Mouse (Mus musculus) kidney, postnatal 0 days (tissue): ENCODE data around the gene Mrfap1. TPM values are rescaled to one million over a fixed set of nuclear protein-coding genes. Genes with fewer than 3 reads are reported as not detected.
"Not testable (repeated sequence)": the region's sequence is repeated elsewhere in the genome, so short reads cannot be mapped to it uniquely, and the experiment has no call there.

Source experiments
- ATAC-seq: fragments of 200-750 bp; cut with Nextera tagmentation; replicated peaks from 2 replicates; pipeline ENCODE4 v1.8.0; 2017; ENCODE audit warnings: low read depth, moderate number of reproducible peaks, moderate TSS enrichment, moderate library complexity; ENCODE audit not compliant: low FRiP score
- DNase-seq: peaks from one replicate; pipeline ENCODE4 v3.0.0-alpha.2; 2016; ENCODE audit warnings: low spot score
- H3K27ac ChIP-seq: fragments of 300-500 bp; sonication (generic); 2 replicates; pipeline ENCODE4 v1.5.1; 2014; ENCODE audit warnings: mild to moderate bottlenecking
- H3K27me3 ChIP-seq: fragments of 300-500 bp; sonication (generic); 2 replicates; pipeline ENCODE4 v1.6.1; 2014; ENCODE audit warnings: low read length, mixed read lengths; ENCODE audit not compliant: insufficient read depth
- H3K36me3 ChIP-seq: fragments of 300-500 bp; sonication (generic); 2 replicates; pipeline ENCODE4 v1.6.1; 2014; ENCODE audit warnings: low read length, mixed read lengths; ENCODE audit not compliant: insufficient read depth
- H3K4me1 ChIP-seq: fragments of 300-500 bp; sonication (generic); replicated peaks from 2 replicates; pipeline ENCODE4 v1.6.1; 2014; ENCODE audit warnings: antibody characterized with exemption, low read length, mixed read lengths; ENCODE audit not compliant: insufficient read depth
- H3K4me2 ChIP-seq: fragments of 300-500 bp; sonication (generic); 2 replicates; pipeline ENCODE4 v1.6.1; 2014; ENCODE audit warnings: mild to moderate bottlenecking, low read length, moderate library complexity, mixed read lengths
- H3K4me3 ChIP-seq: fragments of 300-500 bp; sonication (generic); replicated peaks from 2 replicates; pipeline ENCODE4 v1.5.1; 2014; ENCODE audit warnings: low read depth, low read length
- H3K9ac ChIP-seq: fragments of 300-500 bp; sonication (generic); 2 replicates; pipeline ENCODE4 v1.6.1; 2014; ENCODE audit warnings: low read depth, low read length
- H3K9me3 ChIP-seq: fragments of 300-500 bp; sonication (generic); replicated peaks from 2 replicates; pipeline ENCODE4 v1.6.1; 2016; ENCODE audit warnings: low read length, inconsistent platforms, mixed read lengths
- CTCF ChIP-seq: IDR thresholded peaks from 2 replicates; pipeline ENCODE4 v1.5.1; 2016; ENCODE audit warnings: antibody characterized with exemption, low read depth, mild to moderate bottlenecking, moderate library complexity
- WGBS: fragments of 180-500 bp; shearing (Covaris S2); extraction: QIAGEN DNeasy Blood & Tissue Kit; methylation state at CpG from one replicate; pipeline ENCODE4 v1.1.7; 2014; 5-methylcytosine and 5-hydroxymethylcytosine counted together
- polyA plus RNA-seq: library from polyadenylated mRNA; unstranded; fragments of >200 nt; fragmentation: Nextera tagmentation; extraction: Ambion mirVana; gene quantifications from 2 replicates; pipeline ENCODE4 v1.2.1, GENCODE M21; 2015

The Mrfap1 gene
- polyA plus RNA-seq, 1 experiment from 2014 or later: 542 TPM

GRCm38 (mm10) chr5:36795647-36796295 lies 801 bp downstream of the Mrfap1 start:
- not testable (repeated sequence) for H3K36me3 ChIP-seq, H3K9me3 ChIP-seq, H3K27me3 ChIP-seq, H3K4me1 ChIP-seq
- 3% methylated on average over 32 of the region's 37 CpGs for WGBS
- Histone ChIP-seq H3K4me3 (peak overlapping the region; percentile 68), H3K9ac (peak overlapping the region; percentile 73), H3K4me2 (peak overlapping the region; percentile 57), H3K27ac (peak overlapping the region; percentile 97)
- DNase-seq (peak; percentile 93), ATAC-seq (peak; percentile 66)
- peak; percentile 16; the same call in 1 of the 2 replicates for TF ChIP-seq CTCF

GRCm38 (mm10) chr5:36791861-36792260 lies 4.7 kb downstream of the Mrfap1 start:
- TF ChIP-seq CTCF: no peak
- ATAC-seq: no peak
- H3K4me1 ChIP-seq: no peaks in the 10 kb centered on the region
- DNase-seq: no peak
- no peaks in the 10 kb centered on the region for H3K27me3 ChIP-seq
- no peak overlapping the region for H3K9ac ChIP-seq
- 75% methylated on average over 9 of the region's 9 CpGs for WGBS
- H3K36me3 ChIP-seq: 0 out of 2 replicates have a peak, but pooled peaks cover 9% of the 10 kb centered on the region
- H3K9me3 ChIP-seq: no peaks in the 10 kb centered on the region
- no peak overlapping the region for H3K4me3 ChIP-seq
- no peak overlapping the region for H3K4me2 ChIP-seq
- no peak overlapping the region for H3K27ac ChIP-seq

- WGBS: 92% methylated on average over 5 of the region's 5 CpGs
- H3K4me2 ChIP-seq: no peak overlapping the region
- no peak for ATAC-seq
Observed at GRCm38 (mm10) chr5:36786052-36786451, 10.5 kb downstream of the Mrfap1 start.

GRCm38 (mm10) chr5:36779512-36779911 lies 17.1 kb downstream of the Mrfap1 start:
- WGBS: 85% methylated on average over 2 of the region's 2 CpGs
- ATAC-seq: no peak

More at GRCm38 (mm10) chr5:36786052-36786451, 10.5 kb downstream of the Mrfap1 start:
- no peaks in the 10 kb centered on the region for H3K4me1 ChIP-seq
- H3K9ac ChIP-seq: no peak overlapping the region
- no peak overlapping the region for H3K27ac ChIP-seq
- H3K4me3 ChIP-seq: no peak overlapping the region
- DNase-seq: no peak
- H3K9me3 ChIP-seq: no peaks in the 10 kb centered on the region
- H3K36me3 ChIP-seq: no peaks in the 10 kb centered on the region
- TF ChIP-seq CTCF: no peak
- no peaks in the 10 kb centered on the region for H3K27me3 ChIP-seq

GRCm38 (mm10) chr5:36778901-36779300 lies 17.7 kb downstream of the Mrfap1 start:
- no peaks in the 10 kb centered on the region for H3K27me3 ChIP-seq
- no peak overlapping the region for H3K4me2 ChIP-seq
- DNase-seq (no peak), ATAC-seq (no peak)
- H3K4me1 ChIP-seq: no peaks in the 10 kb centered on the region
- H3K36me3 ChIP-seq: no peaks in the 10 kb centered on the region
- TF ChIP-seq CTCF: no peak
- H3K9ac ChIP-seq: no peak overlapping the region
- H3K9me3 ChIP-seq: no peaks in the 10 kb centered on the region
- no peak overlapping the region for H3K27ac ChIP-seq
- H3K4me3 ChIP-seq: no peak overlapping the region
- WGBS: 93% methylated on average over 1 of the region's 2 CpGs

More at GRCm38 (mm10) chr5:36779512-36779911, 17.1 kb downstream of the Mrfap1 start:
- H3K9me3 ChIP-seq: no peaks in the 10 kb centered on the region
- no peaks in the 10 kb centered on the region for H3K27me3 ChIP-seq
- no peak overlapping the region for H3K4me3 ChIP-seq
- H3K4me1 ChIP-seq: no peaks in the 10 kb centered on the region
- no peaks in the 10 kb centered on the region for H3K36me3 ChIP-seq
- no peak for TF ChIP-seq CTCF
- no peak overlapping the region for H3K4me2 ChIP-seq
- DNase-seq: no peak
- no peak overlapping the region for H3K9ac ChIP-seq
- H3K27ac ChIP-seq: no peak overlapping the region

- no peak overlapping the region for H3K27ac ChIP-seq
- WGBS: 8% methylated on average over 2 of the region's 2 CpGs
Observed at GRCm38 (mm10) chr5:36777186-36777585, 19.4 kb downstream of the Mrfap1 start.

More at GRCm38 (mm10) chr5:36777186-36777585, 19.4 kb downstream of the Mrfap1 start:
- Histone ChIP-seq H3K9me3 (no peaks in the 10 kb centered on the region), H3K4me3 (no peak overlapping the region), H3K4me1 (no peaks in the 10 kb centered on the region), H3K27me3 (no peaks in the 10 kb centered on the region), H3K9ac (no peak overlapping the region), H3K36me3 (no peaks in the 10 kb centered on the region), H3K4me2 (no peak overlapping the region)
- no peak for ATAC-seq
- no peak for TF ChIP-seq CTCF
- DNase-seq: no peak
